Mouse (Mus musculus): ENCODE data around the gene Mrpl57. TPM values are rescaled to one million over a fixed set of nuclear protein-coding genes. Genes with fewer than 3 reads are reported as not detected.

Gene Mrpl57
- total RNA-seq, 4 experiments from 2014 or later, result 62.6 to 77.1 (median 74.0) TPM

DNA sequence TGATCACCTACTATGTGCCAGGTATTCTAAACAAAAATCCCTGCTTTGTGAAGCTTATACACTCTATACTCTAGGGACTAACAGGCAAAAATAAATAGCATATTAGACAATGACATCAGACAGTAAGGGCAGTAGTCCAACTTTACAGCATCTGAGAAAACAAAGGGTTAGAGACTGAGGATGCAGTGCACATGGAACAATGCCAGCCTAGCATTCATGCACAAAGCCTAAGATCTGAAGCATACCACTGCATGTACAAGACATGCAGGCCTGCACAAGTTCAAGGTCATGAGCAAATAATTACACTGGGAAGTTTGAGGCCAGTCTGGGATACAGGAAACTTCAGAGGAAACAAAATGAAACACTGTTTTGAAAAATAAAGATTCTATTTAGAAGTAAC is 33.5 kb downstream of the Mrpl57 start:
- no peak for DNase-seq (ENCODE audit: low spot score in 2 of 2)

DNA sequence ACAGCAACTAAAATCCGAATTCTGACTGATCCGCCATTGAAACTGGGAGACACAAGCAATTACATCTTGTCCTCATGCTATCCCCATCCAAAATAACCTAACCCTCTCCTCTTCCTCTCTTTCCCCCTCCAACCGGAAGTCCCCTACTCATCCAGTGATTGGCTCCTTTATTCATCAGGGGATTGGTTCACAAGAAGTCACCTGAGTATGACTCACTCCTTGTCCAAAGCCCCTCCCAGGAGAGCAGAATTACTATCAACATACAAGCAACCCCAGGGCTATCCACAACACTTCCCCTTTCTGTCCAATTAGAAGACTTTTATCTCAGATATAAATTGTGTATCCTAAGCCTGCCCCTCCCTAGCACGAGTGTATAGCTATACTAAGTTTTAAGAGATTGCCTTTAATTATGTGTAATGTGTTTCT is 36.0 kb downstream of the Mrpl57 start:
- DNase-seq (ENCODE audit: low spot score in 2 of 2), result no peak

DNA sequence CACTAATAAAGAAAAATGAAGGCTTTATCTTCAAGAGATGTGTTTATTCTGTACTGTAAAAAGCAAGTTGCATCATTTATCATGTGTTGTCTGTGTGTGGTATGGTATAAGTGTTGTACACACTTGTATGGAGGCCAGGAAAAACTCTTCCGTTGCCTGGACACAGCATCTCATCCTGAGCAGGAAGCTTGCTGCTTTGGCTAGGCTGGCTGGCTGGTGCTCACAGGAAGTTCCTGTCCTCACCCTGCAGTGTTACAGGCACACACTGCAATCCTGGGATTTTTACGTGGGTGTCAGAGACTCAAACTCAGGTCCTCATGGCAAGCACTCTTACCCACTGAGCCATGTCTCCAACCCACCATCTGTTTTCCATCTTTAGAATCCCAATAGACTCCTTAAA is 37.1 kb downstream of the Mrpl57 start:
- DNase-seq (ENCODE audit: low spot score in 2 of 2), result no peak

DNA sequence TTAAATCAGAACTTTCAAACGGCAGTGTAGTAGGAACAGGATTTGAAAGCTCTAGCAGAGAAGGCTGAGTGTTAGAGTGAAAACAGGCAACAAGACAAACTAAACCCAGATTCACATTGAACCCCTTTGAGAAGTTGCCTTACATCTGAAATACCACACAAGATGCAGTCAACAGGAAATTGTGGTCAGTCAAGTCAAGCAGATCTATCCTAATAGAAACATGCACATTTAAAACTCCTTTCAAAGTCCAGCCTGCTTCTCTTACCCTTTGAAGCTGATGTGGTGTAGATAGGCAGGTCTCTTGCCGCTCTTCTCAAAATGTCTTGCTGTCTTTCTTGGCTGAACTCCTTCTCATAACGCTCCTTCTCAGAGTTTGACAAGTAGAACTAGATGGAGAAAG is 39.2 kb downstream of the Mrpl57 start:
- no peak for DNase-seq (ENCODE audit: low spot score in 2 of 2)

DNA sequence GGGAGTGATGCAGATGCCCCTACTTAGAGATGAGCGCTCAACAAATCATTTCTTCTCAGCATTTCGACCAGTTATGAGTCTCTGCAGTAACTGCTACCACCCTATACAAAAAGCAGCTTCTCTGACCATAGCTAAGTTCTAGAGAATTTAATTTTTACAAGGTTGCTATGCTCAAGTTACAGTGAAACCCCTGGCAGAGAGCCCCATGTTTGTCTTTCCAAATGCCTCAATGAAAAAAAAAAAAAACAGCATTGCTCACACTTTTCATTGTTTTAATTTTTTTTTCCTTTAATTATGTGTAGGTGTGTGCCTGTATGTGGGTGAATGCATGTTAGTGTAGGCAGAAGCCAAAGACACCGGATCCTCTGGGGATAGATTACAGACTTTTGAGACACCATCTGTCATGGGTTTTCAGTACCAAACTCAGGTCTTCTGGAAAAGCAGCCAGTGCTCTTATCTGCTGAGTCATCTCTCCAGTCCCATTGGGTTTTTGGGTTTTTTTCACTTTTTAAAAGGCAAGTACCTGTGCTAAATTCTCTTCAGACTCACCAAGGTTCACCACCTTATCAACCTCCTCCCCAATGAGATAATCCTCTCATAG is 40.7 kb downstream of the Mrpl57 start:
- DNase-seq (ENCODE audit: low spot score in 2 of 2), result no peak

DNA sequence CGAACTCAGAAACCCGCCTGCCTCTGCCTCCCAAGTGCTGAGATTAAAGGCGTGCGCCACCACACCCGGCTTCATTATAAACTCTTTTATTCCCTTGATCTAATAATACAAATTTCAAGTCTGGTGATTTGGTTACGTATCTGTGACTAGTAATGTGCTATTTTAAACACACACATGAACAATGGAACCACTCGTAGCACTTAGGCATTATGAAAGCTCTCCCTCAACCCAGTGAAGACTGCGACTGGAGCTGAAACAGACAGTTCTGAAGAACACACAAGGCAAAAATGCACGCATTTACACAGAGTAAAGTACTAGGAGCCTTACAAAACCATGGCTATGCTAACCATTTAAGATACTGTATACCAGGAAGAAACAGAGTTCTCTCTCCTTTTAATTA is 51.9 kb downstream of the Mrpl57 start:
- no peak for DNase-seq (ENCODE audit: low spot score in 2 of 2)

Small RNA genes lying within 50 kb of the gene (microRNA-seq; reads per million reads assigned to microRNA genes)
- not detected for gene Mir3077

Other genes with a start within 250 kb of the Mrpl57 start
- 10 to 100 TPM; 10.0 to 11.7 (median 10.7) TPM for gene Xpo4, start 160.8 kb upstream of the Mrpl57 start, total RNA-seq (2022)
- 1 to 10 TPM in 1 of 4 experiments, under 1 TPM in 1, not detected in 2; 0.70 to 1.4 TPM for gene Gm49361, start 80.1 kb upstream of the Mrpl57 start, total RNA-seq (2022)
- gene Lats2, start 67.8 kb upstream of the Mrpl57 start, total RNA-seq (2022), result 10 to 100 TPM; 15.7 to 23.4 (median 16.7) TPM
- 10 to 100 TPM; 43.5 to 76.8 (median 67.7) TPM for gene Sap18, start 28.1 kb upstream of the Mrpl57 start, total RNA-seq (2022)
- gene Ska3, start within 50 bp of the Mrpl57 start, total RNA-seq (2022), result not detected
- 1 to 10 TPM; 2.2 to 3.8 (median 2.9) TPM for gene Zdhhc20, start 64.0 kb downstream of the Mrpl57 start, total RNA-seq (2022)
- 10 to 100 TPM; 38.7 to 43.9 (median 41.0) TPM for gene Micu2, start 173.0 kb downstream of the Mrpl57 start, total RNA-seq (2022)
- 1 to 10 TPM; 1.5 to 1.9 (median 1.8) TPM for gene Fgf9, start 244.3 kb downstream of the Mrpl57 start, total RNA-seq (2022)